Mouse (Mus musculus) small intestine, adult 2 months (tissue): ENCODE results near the gene Tifa.

ENCODE experiments used
- CTCF ChIP-seq: fragments of 200-500 bp; IDR thresholded peaks from 2 replicates; pipeline ENCODE4 v1.5.1; 2012; ENCODE audit warnings: low read depth, mild to moderate bottlenecking, control low read depth, inconsistent platforms, low read length, moderate library complexity, mixed read lengths; ENCODE audit not compliant: insufficient replicate concordance, insufficient read length; ENCODE audit errors: extremely low read depth
- POLR2A ChIP-seq: fragments of 200-500 bp; IDR thresholded peaks from 2 replicates; pipeline ENCODE4 v1.6.1; 2012; ENCODE audit warnings: low read depth, mild to moderate bottlenecking, control low read depth, inconsistent platforms, low read length, moderate library complexity

- TF ChIP-seq CTCF = no peak
- no peak for TF ChIP-seq POLR2A
Measured at GRCm38 (mm10) chr3:127862479-127862878, 72.9 kb downstream of the Tifa start.
